Mouse (Mus musculus) left cerebral cortex, adult 8-10 months (tissue): ENCODE data around the gene Smarca4. TPM values are rescaled to one million over a fixed set of nuclear protein-coding genes. Genes with fewer than 3 reads are reported as not detected.

Source experiments
- DNase-seq, 2 experiments: peaks; one replicate each; pipeline ENCODE4 v3.0.0; 2022; ENCODE audit warnings: low spot score in 2 of 2
- total RNA-seq, 4 experiments: library from RNA; stranded (reverse); gene quantifications; 2 replicates each; pipeline ENCODE4 v1.2.4; 2022

The Smarca4 gene
- total RNA-seq, 4 experiments from 2014 or later = 96.5 to 103 (median 99.6) TPM

- DNase-seq = no peak
These were observed 105.1 kb downstream of the Smarca4 start for GRCm38 (mm10) chr9:21721036-21721435.

DNA sequence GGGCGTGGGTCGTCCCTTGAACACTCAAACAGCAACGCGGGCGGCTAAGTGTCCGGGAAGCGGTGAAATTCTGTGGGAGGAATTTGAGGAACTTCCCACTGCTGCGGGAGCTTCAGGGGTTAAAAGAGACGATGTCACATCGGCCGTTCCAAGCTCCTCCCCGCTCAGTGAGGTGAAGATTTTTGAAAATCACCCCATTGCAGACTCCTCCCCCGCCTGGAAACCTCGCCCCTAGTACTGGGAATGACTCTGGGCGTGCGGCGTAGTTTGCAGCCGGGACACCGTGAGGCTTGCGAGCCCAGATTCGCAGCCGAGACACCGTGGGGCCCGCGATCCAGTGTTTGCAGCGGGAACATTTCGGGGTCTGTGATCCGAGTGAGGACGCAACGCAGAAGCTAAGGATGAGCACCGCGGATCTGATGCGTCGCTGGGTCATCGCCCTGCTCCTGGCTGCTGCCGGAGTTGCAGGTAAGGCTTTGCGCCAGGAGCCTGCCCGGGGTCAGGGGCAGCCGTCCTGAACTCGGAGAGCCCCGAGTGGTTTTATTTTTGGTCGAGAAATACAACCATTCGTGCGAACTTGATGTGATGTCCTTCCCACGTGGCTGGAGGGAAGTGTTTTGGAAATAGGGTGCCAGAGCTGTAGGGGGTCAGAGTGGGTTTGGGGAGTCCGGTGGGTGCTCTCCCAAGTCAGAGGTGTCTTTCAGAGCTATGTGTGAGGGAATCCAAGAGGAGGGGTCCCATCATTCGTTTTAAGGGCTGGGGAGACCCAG lies 107.6 kb downstream of the Smarca4 start, which contains the start of gene Ldlr:
Ldlr (plus strand) TSS at position 107 of the 770 bp plus-strand sequence.
- peak; percentile 57 to 68 for DNase-seq

DNA sequence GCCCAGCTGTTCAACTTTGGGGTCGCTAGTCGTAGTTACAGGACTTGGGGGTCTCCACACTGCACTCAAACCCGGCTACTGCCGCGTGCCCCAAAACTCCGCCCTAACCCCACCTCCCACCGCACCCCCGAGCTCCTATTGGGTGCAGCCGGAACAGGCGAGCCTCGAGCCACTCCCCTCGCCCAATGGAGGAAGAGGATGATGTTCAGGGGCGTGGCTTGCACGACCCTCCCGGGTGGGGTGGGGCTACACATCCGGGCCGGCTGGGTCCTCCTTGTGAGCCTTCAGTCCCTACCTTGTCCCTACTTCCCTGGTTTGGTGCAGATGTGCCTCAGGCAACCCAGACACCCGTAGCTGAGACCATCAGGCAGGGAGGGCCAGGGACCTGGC lies 108.2 kb downstream of the Smarca4 start:
- DNase-seq = peak; percentile 73 to 92

GRCm38 (mm10) chr9:21725224-21726121 lies 109.5 kb downstream of the Smarca4 start:
- DNase-seq = no peak

DNA sequence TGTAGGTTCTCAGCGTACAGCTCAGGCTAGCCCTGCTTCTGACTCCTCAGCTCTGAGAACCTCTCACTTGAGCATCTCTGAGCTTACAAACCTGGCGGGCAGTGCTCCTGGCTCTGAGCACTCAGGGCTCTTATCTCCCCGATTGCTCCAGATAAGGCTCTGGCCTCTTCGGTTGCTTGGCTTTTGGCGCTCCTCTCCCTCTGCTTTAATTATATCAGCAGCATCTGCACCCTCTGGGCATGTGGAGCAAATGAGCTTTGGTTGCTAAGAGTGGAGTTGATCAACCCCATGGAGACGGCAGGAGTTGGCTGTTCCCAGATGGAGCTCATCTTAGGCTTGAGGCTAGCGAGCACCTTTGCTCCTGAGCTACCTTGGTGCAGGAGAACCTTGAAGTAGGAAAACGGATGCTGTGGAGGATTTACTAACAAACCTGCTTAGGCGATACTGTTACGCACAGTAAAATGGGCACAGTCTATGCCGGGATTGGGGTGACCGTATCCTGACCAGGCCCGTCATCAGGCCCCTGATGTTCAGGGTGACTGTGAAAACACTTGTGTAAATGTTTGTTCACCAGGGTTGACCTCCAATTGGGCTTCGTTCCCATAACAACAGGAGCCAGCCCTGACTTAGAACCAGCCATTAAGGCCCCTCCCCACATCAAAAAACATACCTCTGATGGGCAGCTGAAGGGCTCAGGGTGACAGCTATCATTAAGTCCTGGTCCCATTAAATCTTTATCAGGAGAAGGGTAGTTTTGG lies 110.4 kb downstream of the Smarca4 start:
- DNase-seq = no peak

DNA sequence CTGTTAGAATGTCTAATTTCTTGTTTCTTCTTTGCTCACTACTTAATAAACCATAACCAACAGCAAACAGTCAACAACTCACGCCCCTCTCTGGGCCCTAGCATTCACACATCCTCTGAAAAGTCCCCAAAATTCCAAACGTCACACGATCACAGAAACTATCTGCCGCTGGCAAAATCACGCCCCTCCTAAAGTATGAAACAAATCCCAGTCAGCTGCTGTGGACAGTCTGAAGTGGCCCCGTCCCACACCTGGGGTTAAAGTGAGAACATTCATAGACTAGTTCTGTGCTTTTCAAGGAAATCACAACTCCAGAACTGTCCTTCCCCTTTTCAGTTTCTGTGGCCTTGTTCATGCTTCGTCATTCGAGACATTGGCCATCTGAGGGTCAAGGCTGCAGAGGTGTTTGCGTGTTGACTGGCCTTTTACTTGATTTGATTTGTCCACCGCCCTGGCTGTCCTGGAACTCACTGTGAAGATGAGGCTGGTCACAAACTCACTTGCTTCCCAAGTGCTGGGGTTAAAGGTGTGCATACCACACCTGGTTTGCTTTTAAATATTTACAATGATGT lies 112.4 kb downstream of the Smarca4 start:
- no peak for DNase-seq

DNA sequence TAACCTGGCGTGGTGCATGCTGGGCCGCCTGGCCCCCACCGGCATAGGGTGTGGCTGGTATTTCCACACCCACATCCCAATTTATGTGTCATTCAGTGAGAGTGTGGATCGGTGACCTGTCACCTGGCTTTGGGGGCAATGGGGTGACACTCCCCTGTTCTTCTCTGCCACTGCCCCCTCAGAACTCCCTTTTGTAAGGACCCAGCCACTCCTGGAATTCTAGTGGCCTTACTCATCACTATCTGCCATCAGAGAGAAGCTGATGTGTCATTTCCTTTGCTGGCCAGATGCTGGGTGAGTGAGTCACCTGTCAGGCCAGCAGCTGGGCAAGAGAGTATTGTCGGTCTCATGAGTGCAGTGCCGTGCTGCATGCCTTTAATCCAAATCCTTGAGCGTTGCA lies 113.3 kb downstream of the Smarca4 start:
- DNase-seq = no peak

GRCm38 (mm10) chr9:21732288-21732687 lies 116.3 kb downstream of the Smarca4 start:
- DNase-seq = no peak

DNA sequence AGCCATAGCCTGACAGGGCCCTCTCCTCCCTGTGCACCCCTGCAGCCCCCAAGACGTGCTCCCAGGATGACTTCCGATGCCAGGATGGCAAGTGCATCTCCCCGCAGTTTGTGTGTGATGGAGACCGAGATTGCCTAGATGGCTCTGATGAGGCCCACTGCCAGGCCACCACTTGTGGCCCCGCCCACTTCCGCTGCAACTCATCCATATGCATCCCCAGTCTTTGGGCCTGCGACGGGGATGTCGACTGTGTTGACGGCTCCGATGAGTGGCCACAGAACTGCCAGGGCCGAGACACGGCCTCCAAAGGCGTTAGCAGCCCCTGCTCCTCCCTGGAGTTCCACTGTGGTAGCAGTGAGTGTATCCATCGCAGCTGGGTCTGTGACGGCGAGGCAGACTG lies 117.5 kb downstream of the Smarca4 start:
- no peak for DNase-seq

GRCm38 (mm10) chr9:21733989-21734388 lies 118.0 kb downstream of the Smarca4 start:
- no peak for DNase-seq

- no peak for DNase-seq
These were observed 119.2 kb downstream of the Smarca4 start for GRCm38 (mm10) chr9:21735126-21735525.

- DNase-seq = no peak
These were observed 120.6 kb downstream of the Smarca4 start for GRCm38 (mm10) chr9:21736580-21736979.

GRCm38 (mm10) chr9:21737188-21737587 lies 121.2 kb downstream of the Smarca4 start:
- DNase-seq = peak in 1 of 2 experiments; percentile 71

DNA sequence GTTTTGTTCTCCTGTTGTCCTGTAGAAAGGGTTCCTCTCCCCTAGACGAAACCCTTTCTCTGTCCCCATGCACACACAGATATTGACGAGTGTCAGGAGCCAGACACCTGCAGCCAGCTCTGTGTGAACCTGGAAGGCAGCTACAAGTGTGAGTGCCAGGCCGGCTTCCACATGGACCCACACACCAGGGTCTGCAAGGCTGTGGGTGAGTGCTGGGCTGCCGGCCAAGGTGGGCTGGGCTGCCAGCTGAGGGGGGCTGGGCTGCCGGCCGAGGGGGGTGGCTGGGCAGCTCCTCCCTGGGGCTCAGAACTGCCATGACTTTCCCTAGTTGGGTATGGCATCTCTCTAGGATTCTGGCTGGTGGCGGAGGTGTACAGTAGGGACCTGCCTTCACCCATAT lies 122.8 kb downstream of the Smarca4 start:
- DNase-seq = no peak

GRCm38 (mm10) chr9:21740427-21740826 lies 124.5 kb downstream of the Smarca4 start:
- DNase-seq = no peak

- DNase-seq = no peak
These were observed 125.5 kb downstream of the Smarca4 start for GRCm38 (mm10) chr9:21741514-21741913.

DNA sequence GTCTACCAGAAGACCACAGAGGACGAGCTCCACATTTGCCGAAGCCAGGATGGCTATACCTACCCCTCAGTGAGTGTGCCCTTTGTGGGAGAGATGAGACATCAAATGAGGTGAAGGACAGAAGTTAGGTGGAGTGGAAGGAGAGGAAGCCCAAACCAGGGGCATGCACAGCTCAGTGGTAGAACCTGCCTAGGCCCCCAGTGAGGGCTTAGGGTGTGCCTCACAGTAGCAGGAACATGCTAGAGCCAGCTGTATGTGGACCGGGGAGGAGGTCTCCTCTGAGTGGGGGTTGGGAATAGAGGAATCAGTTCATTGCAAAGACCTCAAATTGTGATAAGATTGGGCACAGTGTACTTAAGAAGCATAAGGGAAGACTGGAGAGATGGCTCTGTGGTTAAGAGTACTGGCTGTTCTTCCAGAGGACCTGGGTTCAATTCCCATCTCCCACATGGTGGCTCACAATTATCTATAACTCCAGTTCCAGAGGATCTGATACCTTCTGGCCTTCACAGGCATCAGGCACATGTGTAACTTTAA lies 131.3 kb downstream of the Smarca4 start:
- DNase-seq = no peak

DNA sequence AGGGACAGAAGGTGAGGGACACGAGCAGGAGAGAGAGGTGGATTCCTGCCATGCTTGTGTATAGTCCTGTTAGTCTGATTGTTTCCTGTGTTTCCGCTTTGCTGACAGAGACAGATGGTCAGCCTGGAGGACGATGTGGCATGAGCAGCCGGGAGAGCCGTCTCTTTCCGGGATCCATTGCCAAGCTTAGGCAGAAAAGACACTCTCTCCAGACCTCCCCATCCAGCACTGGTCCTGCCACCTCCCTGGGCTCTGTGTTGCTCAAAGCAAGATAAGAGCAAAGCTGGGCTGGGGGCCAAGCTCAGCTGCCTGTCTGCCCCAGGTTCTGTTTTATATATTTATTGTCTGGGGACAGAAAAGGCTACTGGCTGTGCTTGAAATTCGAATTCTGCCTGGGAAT lies 132.1 kb downstream of the Smarca4 start:
- no peak for DNase-seq

- no peak for DNase-seq
These were observed 132.5 kb downstream of the Smarca4 start for GRCm38 (mm10) chr9:21748491-21748890.

- DNase-seq = no peak
These were observed 133.6 kb downstream of the Smarca4 start for GRCm38 (mm10) chr9:21749382-21750118.
